Mouse (Mus musculus) A20 (cell line): ENCODE measurements at regions not wholly inside any gene's neighbourhood (a gene's known extent, or its start where the extent isn't known, plus 50 kb on each side); places are given as distances from the start of the nearest gene placed in this dataset.
"Not testable (repeated sequence)": the region's sequence is repeated elsewhere in the genome, so short reads cannot be mapped to it uniquely, and the experiment has no call there.

Source experiments
- DNase-seq: peaks from one replicate; pipeline ENCODE4 v3.0.0-alpha.2; 2011; ENCODE audit warnings: low read depth, low spot score

- no peak for DNase-seq
These were observed 108.8 kb upstream of the Fhl2 start for GRCm38 (mm10) chr1:43305349-43306278.

GRCm38 (mm10) chr1:43310711-43311695 lies 114.2 kb upstream of the Fhl2 start:
- no peak for DNase-seq

GRCm38 (mm10) chr1:43316331-43316730 lies 119.5 kb upstream of the Fhl2 start:
- not testable (repeated sequence) for DNase-seq

- DNase-seq, result no peak
These were observed 120.5 kb upstream of the Fhl2 start for GRCm38 (mm10) chr1:43317076-43317871.

GRCm38 (mm10) chr1:43333488-43333887 lies 110.9 kb upstream of the Nck2 start:
- not testable (repeated sequence) for DNase-seq

GRCm38 (mm10) chr1:43337168-43337784 lies 107.1 kb upstream of the Nck2 start:
- DNase-seq, result no peak

- no peak for DNase-seq
These were observed 106.1 kb upstream of the Nck2 start for GRCm38 (mm10) chr1:43338096-43338915.

- DNase-seq, result no peak
These were observed 101.5 kb upstream of the Nck2 start for GRCm38 (mm10) chr1:43342848-43343247.

- DNase-seq, result no peak
These were observed 101.0 kb upstream of the Nck2 start for GRCm38 (mm10) chr1:43343410-43343809.

GRCm38 (mm10) chr1:43344001-43344400 lies 100.4 kb upstream of the Nck2 start:
- no peak for DNase-seq

- DNase-seq, result no peak
These were observed 97.2 kb upstream of the Nck2 start for GRCm38 (mm10) chr1:43347152-43347551.

- DNase-seq, result no peak
These were observed 94.4 kb upstream of the Nck2 start for GRCm38 (mm10) chr1:43349966-43350365.

- peak; percentile 79 for DNase-seq
These were observed 86.2 kb upstream of the Nck2 start for GRCm38 (mm10) chr1:43358191-43358590.

GRCm38 (mm10) chr1:43359662-43360061 lies 84.7 kb upstream of the Nck2 start:
- DNase-seq, result no peak

GRCm38 (mm10) chr1:43360291-43360690 lies 84.1 kb upstream of the Nck2 start:
- DNase-seq, result no peak

- DNase-seq, result no peak
These were observed 83.6 kb upstream of the Nck2 start for GRCm38 (mm10) chr1:43360741-43361140.

GRCm38 (mm10) chr1:43361455-43361863 lies 82.9 kb upstream of the Nck2 start:
- peak; percentile 43 for DNase-seq

- no peak for DNase-seq
These were observed 82.2 kb upstream of the Nck2 start for GRCm38 (mm10) chr1:43362136-43362535.

- no peak for DNase-seq
These were observed 81.2 kb upstream of the Nck2 start for GRCm38 (mm10) chr1:43363178-43363577.

GRCm38 (mm10) chr1:43366433-43366832 lies 77.9 kb upstream of the Nck2 start:
- DNase-seq, result no peak
